Mouse (Mus musculus): ENCODE data around the gene Tln2.

GRCm38 (mm10) chr9:67260835-67261599 lies 298.5 kb downstream of the Tln2 start:
- TF ChIP-seq CTCF (IDR thresholded peaks at IDR 0.05; ENCODE audit: insufficient read depth, low read depth, low read length): no peak
- no peak for TF ChIP-seq POLR2A (IDR thresholded peaks at IDR 0.05; ENCODE audit: insufficient read depth, low read depth, low read length)

Measured in olfactory bulb, adult 2 months (tissue).